Mouse (Mus musculus) heart, adult 2 months (tissue): Measurements from ENCODE around the gene C8a. TPM values are rescaled to one million over a fixed set of nuclear protein-coding genes. Genes with fewer than 3 reads are reported as not detected.

Source experiments
- DNase-seq, 2 experiments: peaks; one replicate each; pipeline ENCODE4 v3.0.0; 2021
- H3K27ac ChIP-seq: fragments of 200-600 bp; 2 replicates; pipeline ENCODE4 v1.8.1; 2022
- H3K27me3 ChIP-seq: fragments of 200-500 bp; 2 replicates; pipeline ENCODE4 v1.6.1; 2012; ENCODE audit warnings: mild to moderate bottlenecking, low read length, inconsistent platforms, mixed read lengths; ENCODE audit not compliant: control insufficient read depth, insufficient read depth
- H3K36me3 ChIP-seq: fragments of 200-500 bp; 2 replicates; pipeline ENCODE4 v1.6.1; 2012; ENCODE audit warnings: low read length, inconsistent platforms; ENCODE audit not compliant: control insufficient read depth, insufficient read depth
- H3K4me1 ChIP-seq: fragments of 200-500 bp; 2 replicates; pipeline ENCODE4 v1.6.1; 2011; ENCODE audit warnings: low read length; ENCODE audit not compliant: control insufficient read depth, insufficient read depth
- H3K4me3 ChIP-seq: fragments of 200-600 bp; 2 replicates; pipeline ENCODE4 v1.8.1; 2022
- H3K79me2 ChIP-seq: fragments of 200-500 bp; replicated peaks from 2 replicates; pipeline ENCODE4 v1.6.1; 2012; ENCODE audit warnings: mild to moderate bottlenecking, inconsistent platforms, low read length, moderate library complexity, mixed read lengths; ENCODE audit not compliant: control insufficient read depth, insufficient read depth
- H3K9ac ChIP-seq: fragments of 200-500 bp; 2 replicates; pipeline ENCODE4 v1.6.1; 2012; ENCODE audit warnings: low read depth, mild to moderate bottlenecking, control low read depth, inconsistent platforms, low read length, mixed read lengths
- CTCF ChIP-seq: fragments of 200-600 bp; IDR thresholded peaks from 2 replicates; pipeline ENCODE4 v1.8.1; 2022; ENCODE audit warnings: antibody characterized with exemption, mild to moderate bottlenecking, moderate library complexity
- EP300 ChIP-seq: fragments of 200-500 bp; IDR thresholded peaks from 2 replicates; pipeline ENCODE4 v1.6.1; 2011; ENCODE audit warnings: low read depth, low read length, control low read depth; ENCODE audit not compliant: insufficient read depth
- POLR2A ChIP-seq: fragments of 200-500 bp; IDR thresholded peaks from 2 replicates; pipeline ENCODE4 v1.6.1; 2011; ENCODE audit warnings: mild to moderate bottlenecking, low read depth, low read length, control low read depth; ENCODE audit not compliant: insufficient read depth
- WGBS: fragments of 180-500 bp; shearing (Covaris S2); methylation state at CpG from one replicate; pipeline ENCODE4 v1.1.7; 2018; 5-methylcytosine and 5-hydroxymethylcytosine counted together
- intact Hi-C: fragments of 180-260 bp; cut with DNase I; formaldehyde crosslinking; loops from one replicate; pipeline ENCODE4 v1.15.1; 2025
- polyA plus RNA-seq: library from polyadenylated mRNA; depleted of rRNA; stranded (reverse); fragments of >200 nt; gene quantifications from 2 replicates; pipeline ENCODE4 v1.2.3, GENCODE M21; 2012; rRNA removed
- total RNA-seq, 2 experiments: library from RNA; stranded (reverse); gene quantifications; 2 replicates each; pipeline ENCODE4 v1.2.3; 2021

C8a gene
- total and polyA plus RNA-seq, 3 experiments: not detected

DNA sequence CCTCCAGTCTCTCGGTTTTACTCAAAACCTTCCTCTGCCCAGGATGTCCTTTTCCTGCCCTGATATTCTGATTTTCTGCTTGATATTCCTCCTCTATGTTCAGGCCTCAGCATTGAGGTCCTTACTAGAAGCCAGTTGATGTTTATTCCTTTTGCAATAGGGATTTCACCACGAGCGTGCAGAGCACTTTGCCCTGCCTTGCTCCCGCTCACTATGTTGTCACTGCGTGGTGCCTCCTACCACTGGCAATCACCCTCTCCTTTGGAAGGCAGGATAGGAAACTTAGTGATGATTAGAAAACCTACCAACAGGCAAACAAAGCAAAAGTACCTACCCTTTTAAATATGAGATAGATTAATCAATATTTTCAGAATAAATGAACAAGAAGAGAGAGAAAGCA is 96.7 kb downstream of the C8a start:
- Histone ChIP-seq H3K27me3 (no peaks in the 10 kb centered on the region), H3K4me3 (no peak overlapping the region), H3K79me2 (no peaks in the 10 kb centered on the region), H3K9ac (no peak overlapping the region), H3K27ac (no peak overlapping the region), H3K36me3 (no peaks in the 10 kb centered on the region), H3K4me1 (no peaks in the 10 kb centered on the region)
- no peak for TF ChIP-seq EP300
- TF ChIP-seq CTCF: no peak
- no peak for TF ChIP-seq POLR2A
- 79% methylated on average over 5 of the region's 5 CpGs for WGBS
- intact Hi-C loops: no loop called here
- DNase-seq: no peak

DNA sequence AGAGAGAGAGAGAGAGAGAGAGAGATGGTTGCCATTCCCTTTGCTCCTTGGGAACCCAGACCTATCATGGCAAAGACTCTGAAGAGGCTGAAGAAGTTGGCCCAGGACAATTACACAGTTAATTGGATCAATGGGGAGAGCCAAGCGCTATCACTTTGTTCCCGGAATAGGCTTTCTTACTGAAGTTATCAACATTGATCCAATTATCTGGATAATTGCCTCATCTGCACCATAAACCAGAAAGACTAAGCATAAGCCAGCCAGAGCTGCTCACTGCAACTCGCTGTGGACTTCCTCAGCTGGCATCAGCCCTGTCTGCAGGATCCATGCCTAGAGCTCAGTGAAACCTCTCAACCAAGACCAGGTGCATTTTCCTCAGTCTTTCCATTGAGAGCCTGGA is 100.6 kb downstream of the C8a start:
- DNase-seq: no peak
- Histone ChIP-seq H3K9ac (no peak overlapping the region), H3K27ac (no peak overlapping the region), H3K4me1 (no peaks in the 10 kb centered on the region), H3K79me2 (no peaks in the 10 kb centered on the region), H3K4me3 (no peak overlapping the region), H3K27me3 (no peaks in the 10 kb centered on the region), H3K36me3 (no peaks in the 10 kb centered on the region)
- 41% methylated on average over 3 of the region's 3 CpGs for WGBS
- intact Hi-C loops: no loop called here
- TF ChIP-seq CTCF (no peak), EP300 (no peak), POLR2A (no peak)

DNA sequence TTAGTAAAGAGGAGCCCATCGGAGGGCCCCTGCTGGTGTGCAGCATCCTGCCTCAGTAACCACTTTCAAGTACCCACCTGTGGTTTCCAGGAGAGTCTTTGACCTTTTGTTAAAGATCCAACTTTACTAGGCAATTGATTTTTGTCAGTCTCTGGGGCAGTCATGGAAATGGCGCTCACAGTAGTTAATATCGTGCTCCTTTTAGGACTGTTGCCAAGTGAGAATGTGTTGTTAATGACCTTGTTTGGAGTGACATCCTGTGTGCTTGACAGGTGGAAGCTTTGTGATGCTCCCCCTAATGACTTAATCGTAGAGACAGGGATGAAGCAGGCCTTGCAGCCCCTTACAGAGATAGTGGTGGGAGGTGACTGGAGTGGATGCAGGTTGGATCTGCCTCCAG is 105.9 kb downstream of the C8a start:
- no peak overlapping the region for H3K27ac ChIP-seq
- no peaks in the 10 kb centered on the region for H3K79me2 ChIP-seq
- no peak overlapping the region for H3K4me3 ChIP-seq
- DNase-seq: no peak
- intact Hi-C loops: no loop called here
- no peaks in the 10 kb centered on the region for H3K4me1 ChIP-seq
- no peak for TF ChIP-seq EP300
- TF ChIP-seq CTCF: no peak
- no peak for TF ChIP-seq POLR2A
- no peaks in the 10 kb centered on the region for H3K36me3 ChIP-seq
- H3K27me3 ChIP-seq: no peaks in the 10 kb centered on the region; the same call in 1 of the 2 replicates
- H3K9ac ChIP-seq: no peak overlapping the region
- WGBS: 49% methylated on average over 4 of the region's 4 CpGs

DNA sequence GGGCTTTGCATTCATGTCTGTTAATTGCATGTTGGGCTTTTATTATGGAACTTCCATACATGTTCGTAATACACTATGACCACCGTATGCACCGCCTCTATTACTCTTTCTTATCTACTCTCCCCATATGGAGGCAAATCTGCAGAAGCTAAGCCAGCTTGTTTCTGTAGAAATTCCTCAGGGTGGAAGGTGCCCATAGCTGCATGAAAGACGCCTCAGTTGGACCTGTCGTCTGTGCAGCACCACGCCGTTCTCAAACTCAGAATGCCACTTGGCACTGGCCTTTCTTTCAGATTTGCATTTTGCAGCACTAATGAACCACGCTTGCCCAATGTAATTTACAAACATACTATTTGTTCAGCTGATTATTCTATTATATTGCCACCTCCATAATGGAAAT is 106.6 kb downstream of the C8a start:
- no peak overlapping the region for H3K9ac ChIP-seq
- H3K4me1 ChIP-seq: no peaks in the 10 kb centered on the region
- H3K4me3 ChIP-seq: no peak overlapping the region
- no peaks in the 10 kb centered on the region for H3K79me2 ChIP-seq
- no peak for TF ChIP-seq POLR2A
- TF ChIP-seq EP300: no peak
- TF ChIP-seq CTCF: no peak
- H3K36me3 ChIP-seq: no peaks in the 10 kb centered on the region
- DNase-seq: no peak
- WGBS: 78% methylated on average over 8 of the region's 8 CpGs
- H3K27ac ChIP-seq: no peak overlapping the region
- no peaks in the 10 kb centered on the region; the same call in 1 of the 2 replicates for H3K27me3 ChIP-seq
- intact Hi-C loops: no loop called here

DNA sequence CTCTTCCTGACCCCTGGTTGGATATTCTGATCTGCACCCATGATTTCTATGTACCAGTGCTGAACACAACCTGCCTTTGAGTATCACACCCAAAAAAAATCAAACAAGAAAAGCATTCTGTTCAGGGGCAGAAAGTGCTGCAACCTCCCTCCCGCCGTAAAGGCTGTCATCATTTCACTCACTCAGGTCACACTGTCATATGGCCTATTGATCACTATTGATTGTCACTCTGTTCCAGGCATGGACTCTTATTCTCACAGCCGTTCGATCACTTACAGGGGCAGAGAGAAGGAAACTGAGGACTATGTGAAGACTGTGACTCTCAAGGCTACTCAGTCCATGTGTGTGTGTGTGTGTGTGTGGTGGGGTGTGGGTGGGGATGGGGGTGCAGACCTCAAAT is 108.0 kb downstream of the C8a start:
- TF ChIP-seq POLR2A: no peak
- TF ChIP-seq EP300: no peak
- Histone ChIP-seq H3K36me3 (no peaks in the 10 kb centered on the region), H3K27ac (no peak overlapping the region), H3K79me2 (no peaks in the 10 kb centered on the region), H3K9ac (no peak overlapping the region), H3K27me3 (no peaks in the 10 kb centered on the region; the same call in 1 of the 2 replicates), H3K4me3 (no peak overlapping the region), H3K4me1 (no peaks in the 10 kb centered on the region)
- intact Hi-C loops: no loop called here
- 82% methylated on average over 4 of the region's 4 CpGs for WGBS
- no peak for DNase-seq

DNA sequence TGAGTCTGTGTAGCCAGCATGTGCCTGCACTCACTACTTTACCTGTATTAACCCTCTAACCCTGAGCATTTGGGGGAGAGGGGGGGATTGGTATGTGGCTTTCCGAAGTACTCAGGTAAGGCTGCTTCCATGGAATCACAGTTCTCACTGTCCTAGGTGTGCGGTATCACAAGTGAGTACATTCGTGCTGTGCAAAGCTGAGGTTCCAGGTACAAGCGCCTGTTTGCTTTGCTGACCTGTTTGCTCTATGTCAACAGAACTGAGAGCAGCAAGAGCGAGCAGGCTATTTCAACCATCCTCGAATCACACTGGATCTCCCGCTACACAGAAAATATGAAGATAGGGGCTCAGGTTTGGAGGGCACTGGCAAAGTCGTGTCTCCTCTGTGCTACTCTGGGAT is 110.1 kb downstream of the C8a start, which contains the start of gene C8b:
C8b (plus strand) TSS at position 253 of the 400 bp plus-strand sequence.
- Histone ChIP-seq H3K79me2 (no peaks in the 10 kb centered on the region), H3K9ac (no peak within 1 kb of the TSS), H3K4me3 (no peak within 1 kb of the TSS), H3K27ac (no peak within 1 kb of the TSS), H3K36me3 (no peaks in the 10 kb centered on the region), H3K4me1 (no peaks in the 10 kb centered on the region), H3K27me3 (no peaks in the 10 kb centered on the region; the same call in 1 of the 2 replicates)
- 85% methylated on average over 8 of the region's 8 CpGs for WGBS
- TF ChIP-seq CTCF (no peak), EP300 (no peak), POLR2A (no peak)
- no peak for DNase-seq
- intact Hi-C loops: no loop called here

Other genes with a start within 250 kb of the C8a start
- not detected for gene C8b, start 110.1 kb downstream of the C8a start, total RNA-seq
- gene C8b, start 110.1 kb downstream of the C8a start, polyA plus RNA-seq: not detected in 2 replicates
- not detected for gene Gm17662, start 19.1 kb downstream of the C8a start, total RNA-seq
- gene Gm17662, start 19.1 kb downstream of the C8a start, polyA plus RNA-seq: not detected in 2 replicates
- gene Fyb2, start 37.1 kb upstream of the C8a start, total RNA-seq: not detected
- not detected in 2 replicates for gene Fyb2, start 37.1 kb upstream of the C8a start, polyA plus RNA-seq
- 10 to 100 TPM; 76.5 to 84.3 TPM for gene Prkaa2, start 233.5 kb upstream of the C8a start, total RNA-seq
- 21.6 and 48.2 TPM in 2 replicates for gene Prkaa2, start 233.5 kb upstream of the C8a start, polyA plus RNA-seq